Mouse (Mus musculus): ENCODE measurements around the gene Dzip1l.

DNA sequence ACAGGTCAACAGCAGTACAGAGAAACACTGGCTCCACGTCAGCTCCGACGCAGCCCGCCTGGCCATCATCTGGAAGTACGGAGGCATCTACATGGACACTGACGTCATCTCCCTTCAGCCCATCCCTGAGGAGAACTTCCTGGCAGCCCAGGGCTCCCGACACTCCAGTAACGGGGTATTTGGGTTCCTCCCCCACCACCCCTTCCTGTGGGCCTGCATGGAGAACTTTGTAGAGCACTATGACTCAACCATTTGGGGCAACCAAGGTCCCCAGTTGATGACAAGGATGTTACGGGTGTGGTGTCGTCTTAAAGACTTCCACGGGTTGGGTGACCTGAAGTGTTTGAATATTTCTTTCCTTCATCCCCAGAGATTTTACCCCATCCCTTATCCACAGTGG lies 9.1 kb upstream of the Dzip1l start:
- TF ChIP-seq EP300 (IDR thresholded peaks at IDR 0.05; ENCODE audit: low read depth) (no peak), CTCF (IDR thresholded peaks at IDR 0.05; ENCODE audit: low read depth) (no peak)

All from liver, embryonic 14.5 days (tissue).